Mouse (Mus musculus) embryonic facial prominence, embryonic 14.5 days (tissue): ENCODE measurements around the gene Spag5. TPM values are rescaled to one million over a fixed set of nuclear protein-coding genes. Genes with fewer than 3 reads are reported as not detected.

Experiments
- ATAC-seq: fragments of 200-750 bp; cut with Nextera tagmentation; 2 replicates; pipeline ENCODE4 v1.8.0; 2017; ENCODE audit warnings: low read depth, moderate number of reproducible peaks, moderate TSS enrichment
- DNase-seq: peaks from one replicate; pipeline ENCODE4 v3.0.0-alpha.2; 2015; ENCODE audit warnings: low spot score
- H3K27ac ChIP-seq: fragments of 300-500 bp; sonication (generic); replicated peaks from 2 replicates; pipeline ENCODE4 v1.5.1; 2014; ENCODE audit warnings: low read depth, mild to moderate bottlenecking, low read length, moderate library complexity
- H3K27me3 ChIP-seq: fragments of 300-500 bp; sonication (generic); replicated peaks from 2 replicates; pipeline ENCODE4 v1.6.1; 2014; ENCODE audit warnings: low read length; ENCODE audit not compliant: control insufficient read depth, insufficient read depth
- H3K36me3 ChIP-seq: fragments of 300-500 bp; sonication (generic); 2 replicates; pipeline ENCODE4 v1.6.1; 2014; ENCODE audit warnings: low read length, mixed read lengths; ENCODE audit not compliant: control insufficient read depth, insufficient read depth
- H3K4me1 ChIP-seq: fragments of 300-500 bp; sonication (generic); 2 replicates; pipeline ENCODE4 v1.6.1; 2014; ENCODE audit warnings: antibody characterized with exemption, low read length; ENCODE audit not compliant: control insufficient read depth, insufficient read depth
- H3K4me2 ChIP-seq: fragments of 300-500 bp; sonication (generic); 2 replicates; pipeline ENCODE4 v1.6.1; 2014; ENCODE audit warnings: low read depth, mild to moderate bottlenecking, low read length, moderate library complexity, mixed read lengths
- H3K4me3 ChIP-seq: fragments of 300-500 bp; sonication (generic); 2 replicates; pipeline ENCODE4 v1.5.1; 2014; ENCODE audit warnings: low read depth, mild to moderate bottlenecking, low read length
- H3K9ac ChIP-seq: fragments of 300-500 bp; sonication (generic); 2 replicates; pipeline ENCODE4 v1.6.1; 2014; ENCODE audit warnings: low read depth, mild to moderate bottlenecking, low read length, moderate library complexity, mixed read lengths
- H3K9me3 ChIP-seq: fragments of 300-500 bp; sonication (generic); 2 replicates; pipeline ENCODE4 v1.6.1; 2016; ENCODE audit warnings: low read length; ENCODE audit not compliant: control insufficient read depth
- WGBS: fragments of 180-500 bp; shearing (Covaris S2); extraction: QIAGEN DNeasy Blood & Tissue Kit; methylation state at CpG from one replicate; pipeline ENCODE4 v1.1.7; 2014; 5-methylcytosine and 5-hydroxymethylcytosine counted together
- polyA plus RNA-seq: library from polyadenylated mRNA; unstranded; fragments of >200 nt; fragmentation: Nextera tagmentation; extraction: Ambion mirVana; gene quantifications from 2 replicates; pipeline ENCODE4 v1.2.1, GENCODE M21; 2014

The Spag5 gene
- polyA plus RNA-seq, 1 experiment from 2014 or later: 23.8 TPM

DNA sequence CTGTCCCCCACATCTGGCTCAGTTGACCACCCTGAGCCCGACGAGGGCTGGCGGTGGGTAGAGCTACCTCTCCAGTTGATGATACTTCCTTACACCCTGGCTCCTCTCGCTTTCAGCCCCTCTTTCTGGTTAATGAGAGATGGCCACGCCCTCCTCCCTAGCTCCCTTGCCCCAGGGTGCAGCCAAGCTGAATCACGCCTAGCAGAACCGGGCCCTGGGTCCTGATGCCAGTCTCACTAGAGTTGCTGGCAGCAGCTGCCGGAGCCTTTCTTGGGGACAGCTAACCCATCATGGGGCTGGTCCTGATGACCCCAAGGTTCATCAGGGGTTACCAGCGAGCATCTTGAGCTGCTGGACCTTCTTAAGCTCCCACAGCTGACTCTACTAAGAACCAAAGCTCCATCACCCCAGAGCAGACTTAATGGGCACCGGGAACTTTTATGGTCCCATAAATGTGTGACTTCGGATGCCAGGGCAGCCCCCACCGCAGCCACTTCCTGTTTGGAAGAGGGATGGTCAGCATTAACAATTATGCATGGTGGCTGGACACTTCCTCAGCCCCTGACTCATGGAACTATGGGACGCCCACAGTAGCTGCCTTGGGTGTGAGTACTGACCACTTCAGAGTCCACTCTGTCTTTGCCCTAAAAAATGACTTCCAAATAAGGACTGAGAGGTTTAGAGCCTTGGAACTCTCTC is 62.1 kb downstream of the Spag5 start:
- Histone ChIP-seq H3K4me2 (no peak overlapping the region), H3K4me3 (no peak overlapping the region), H3K4me1 (no peaks in the 10 kb centered on the region), H3K36me3 (no peaks in the 10 kb centered on the region), H3K27me3 (no peaks in the 10 kb centered on the region), H3K9ac (no peak overlapping the region), H3K27ac (no peak overlapping the region), H3K9me3 (no peaks in the 10 kb centered on the region)
- DNase-seq (no peak), ATAC-seq (no peak)
- 74% methylated on average over 12 of the region's 13 CpGs for WGBS

DNA sequence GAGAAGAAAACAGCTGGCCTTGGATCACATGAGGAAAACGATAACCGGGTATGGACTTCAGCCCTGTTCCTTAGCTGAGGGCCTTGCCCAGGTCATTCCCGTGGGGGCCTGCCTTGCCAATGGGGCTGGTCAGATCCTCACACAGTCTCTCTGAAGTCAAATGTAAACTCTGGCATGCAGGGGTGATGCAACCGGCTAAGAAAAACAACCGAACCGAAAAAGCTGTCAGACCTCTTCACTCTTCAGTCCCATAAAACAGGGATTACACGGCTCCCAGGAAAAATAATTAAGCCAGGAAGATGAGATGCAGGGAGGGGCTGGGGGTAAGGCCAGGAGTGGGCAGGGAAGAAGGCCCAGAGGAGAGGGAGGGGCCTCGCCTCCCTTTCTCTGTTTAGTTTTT is 62.8 kb downstream of the Spag5 start:
- DNase-seq (no peak), ATAC-seq (no peak)
- WGBS: 55% methylated on average over 8 of the region's 8 CpGs
- H3K27ac ChIP-seq: no peak overlapping the region
- no peaks in the 10 kb centered on the region for H3K36me3 ChIP-seq
- no peaks in the 10 kb centered on the region for H3K4me1 ChIP-seq
- H3K4me3 ChIP-seq: no peak overlapping the region
- H3K9me3 ChIP-seq: no peaks in the 10 kb centered on the region
- H3K9ac ChIP-seq: no peak overlapping the region
- H3K4me2 ChIP-seq: no peak overlapping the region
- no peaks in the 10 kb centered on the region for H3K27me3 ChIP-seq

DNA sequence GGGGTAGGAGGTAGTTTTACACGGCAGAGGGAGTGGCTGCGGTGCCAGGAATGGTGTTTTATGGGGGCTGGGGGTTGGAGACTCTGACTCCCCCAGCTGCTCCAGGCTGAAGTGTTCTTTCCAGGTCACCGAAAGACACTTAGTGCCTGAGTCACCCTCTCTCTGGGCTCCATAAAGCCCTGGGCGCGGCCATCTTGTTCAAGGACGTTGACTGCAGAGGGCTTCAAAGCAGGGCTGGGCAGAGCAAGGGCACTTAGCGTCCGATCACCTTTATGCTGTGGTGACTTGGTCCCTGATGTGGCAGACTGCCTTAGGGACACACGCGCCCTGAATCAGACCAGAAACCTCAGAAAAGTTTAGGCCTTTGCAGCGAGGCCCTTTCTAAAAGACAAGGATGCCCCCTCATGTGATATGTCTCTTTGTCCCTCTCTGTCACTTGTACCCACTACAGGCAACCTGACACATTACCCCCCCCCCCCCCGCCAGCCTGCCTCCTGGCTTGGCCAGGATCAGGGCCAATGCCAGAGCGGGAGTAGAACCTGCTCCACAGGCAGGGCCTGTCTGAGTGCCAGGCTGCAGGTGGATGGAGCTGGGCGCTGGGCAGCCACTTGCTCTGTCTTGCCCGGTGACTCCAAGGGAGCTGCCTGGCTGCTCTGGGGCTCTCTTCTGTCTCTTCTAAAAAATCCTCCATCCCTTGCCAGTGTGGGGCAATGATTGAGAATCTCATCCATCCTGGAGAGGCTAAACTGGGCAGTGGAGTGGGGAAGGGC is 66.3 kb downstream of the Spag5 start:
- WGBS: 90% methylated on average over 13 of the region's 15 CpGs
- Histone ChIP-seq H3K36me3 (no peaks in the 10 kb centered on the region), H3K9ac (no peak overlapping the region), H3K4me3 (no peak overlapping the region), H3K27ac (no peak overlapping the region), H3K9me3 (no peaks in the 10 kb centered on the region), H3K4me1 (no peaks in the 10 kb centered on the region), H3K27me3 (no peaks in the 10 kb centered on the region), H3K4me2 (no peak overlapping the region)
- no peak for ATAC-seq
- no peak for DNase-seq

DNA sequence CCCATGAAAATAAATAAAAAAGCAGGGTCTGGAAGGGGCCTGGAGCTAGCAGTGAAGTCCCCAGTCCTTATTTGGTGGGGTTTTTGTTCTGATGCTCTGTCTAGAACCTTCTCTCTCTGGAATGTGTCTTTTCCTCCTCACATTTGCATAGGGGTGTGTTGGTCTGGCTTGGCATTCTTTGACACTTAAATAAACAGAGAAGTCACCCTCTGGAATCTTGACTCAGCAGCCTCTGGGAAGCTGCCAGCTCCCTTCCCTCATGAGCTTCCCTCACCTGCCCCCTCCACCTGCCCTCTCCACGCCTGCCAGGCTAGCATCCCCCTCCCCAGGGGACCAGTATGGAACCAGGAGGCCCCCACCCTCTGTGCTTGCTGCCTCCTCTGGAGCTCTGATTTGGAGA is 69.1 kb downstream of the Spag5 start:
- Histone ChIP-seq H3K9ac (no peak overlapping the region), H3K36me3 (no peaks in the 10 kb centered on the region)
- 43% methylated on average over 1 of the region's 1 CpGs for WGBS

DNA sequence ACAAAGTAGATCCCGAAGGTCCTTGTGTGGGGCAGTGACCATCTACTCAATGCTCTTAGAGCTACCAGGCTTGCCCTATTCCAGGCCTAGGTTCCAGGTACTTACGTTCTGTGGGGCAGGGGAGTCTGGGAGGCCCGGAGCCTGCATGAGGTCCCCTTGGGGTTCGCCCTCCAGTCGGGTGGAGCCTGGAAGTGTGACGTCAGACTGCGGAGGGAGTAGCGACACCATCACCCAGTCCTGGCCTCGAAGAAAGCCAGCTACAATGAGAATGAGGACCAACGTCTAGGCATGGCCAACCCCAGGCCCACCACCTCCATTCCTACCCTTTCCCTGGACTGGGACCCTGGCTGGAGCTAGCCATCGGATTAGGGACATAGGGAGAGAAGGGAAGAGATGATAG is 70.4 kb downstream of the Spag5 start:
- H3K27ac ChIP-seq: no peak overlapping the region
- H3K4me2 ChIP-seq: no peak overlapping the region
- no peaks in the 10 kb centered on the region for H3K9me3 ChIP-seq
- no peak overlapping the region for H3K4me3 ChIP-seq
- 93% methylated on average over 11 of the region's 11 CpGs for WGBS
- H3K9ac ChIP-seq: no peak overlapping the region
- ATAC-seq: no peak
- no peaks in the 10 kb centered on the region for H3K36me3 ChIP-seq
- H3K4me1 ChIP-seq: no peaks in the 10 kb centered on the region
- DNase-seq: no peak
- no peaks in the 10 kb centered on the region for H3K27me3 ChIP-seq

More for the DNA sequence above, 69.1 kb downstream of the Spag5 start:
- Histone ChIP-seq H3K4me2 (no peak overlapping the region), H3K27me3 (no peaks in the 10 kb centered on the region), H3K9me3 (no peaks in the 10 kb centered on the region), H3K4me1 (no peaks in the 10 kb centered on the region), H3K4me3 (no peak overlapping the region), H3K27ac (no peak overlapping the region)
- DNase-seq (no peak), ATAC-seq (no peak)

Other genes starting within 250 kb of the Spag5 start
- gene Eral1, start 221.1 kb upstream of the Spag5 start, polyA plus RNA-seq: 30.9 and 32.4 TPM in 2 replicates
- 15.9 and 16.3 TPM in 2 replicates for gene Fam222b, start 206.9 kb upstream of the Spag5 start, polyA plus RNA-seq
- gene Traf4, start 135.9 kb upstream of the Spag5 start, polyA plus RNA-seq: 52.4 and 60.8 TPM in 2 replicates
- gene Nek8, start 124.9 kb upstream of the Spag5 start, polyA plus RNA-seq: 10.8 and 12.6 TPM in 2 replicates
- gene Tlcd1, start 124.8 kb upstream of the Spag5 start, polyA plus RNA-seq: 22.2 and 23.8 TPM in 2 replicates
- 1,626 and 1,746 TPM in 2 replicates for gene Rpl23a, start 117.9 kb upstream of the Spag5 start, polyA plus RNA-seq
- 136 and 156 TPM in 2 replicates for gene Rab34, start 113.1 kb upstream of the Spag5 start, polyA plus RNA-seq
- 2.4 and 2.7 TPM in 2 replicates for gene Proca1, start 108.1 kb upstream of the Spag5 start, polyA plus RNA-seq
- 93.1 and 103 TPM in 2 replicates for gene Sdf2, start 55.8 kb upstream of the Spag5 start, polyA plus RNA-seq
- gene Supt6, start 55.5 kb upstream of the Spag5 start, polyA plus RNA-seq: 26.6 and 28.7 TPM in 2 replicates
- 73.6 and 78.9 TPM in 2 replicates for gene 2610507B11Rik, start 39.8 kb upstream of the Spag5 start, polyA plus RNA-seq
- gene BC030499, start 10.7 kb upstream of the Spag5 start, polyA plus RNA-seq: 0.11 and 0.31 TPM in 2 replicates
- 20.4 and 24.1 TPM in 2 replicates for gene Aldoc, start 21.4 kb downstream of the Spag5 start, polyA plus RNA-seq
- 72.3 and 82.1 TPM in 2 replicates for gene Pigs, start 26.9 kb downstream of the Spag5 start, polyA plus RNA-seq
- 39.9 and 46.1 TPM in 2 replicates for gene Unc119, start 42.0 kb downstream of the Spag5 start, polyA plus RNA-seq
- gene Foxn1, start 85.0 kb downstream of the Spag5 start, polyA plus RNA-seq: 1.4 and 1.6 TPM in 2 replicates
- not detected in 2 replicates for gene Slc13a2, start 120.7 kb downstream of the Spag5 start, polyA plus RNA-seq
- 12.6 and 14.8 TPM in 2 replicates for gene Slc46a1, start 164.2 kb downstream of the Spag5 start, polyA plus RNA-seq
- 3.9 and 4.0 TPM in 2 replicates for gene Sarm1, start 196.2 kb downstream of the Spag5 start, polyA plus RNA-seq
- gene Vtn, start 197.6 kb downstream of the Spag5 start, polyA plus RNA-seq: 9.9 and 11.3 TPM in 2 replicates
- 0.17 TPM in 1 of 2 replicates, not detected in the other for gene Sebox, start 201.9 kb downstream of the Spag5 start, polyA plus RNA-seq
- gene Tmem199, start 210.6 kb downstream of the Spag5 start, polyA plus RNA-seq: 39.0 and 39.8 TPM in 2 replicates
- gene Poldip2, start 210.7 kb downstream of the Spag5 start, polyA plus RNA-seq: 152 and 156 TPM in 2 replicates
- 76.0 and 83.0 TPM in 2 replicates for gene Tnfaip1, start 234.8 kb downstream of the Spag5 start, polyA plus RNA-seq
- gene Ift20, start 234.8 kb downstream of the Spag5 start, polyA plus RNA-seq: 172 and 178 TPM in 2 replicates
- 86.9 and 88.2 TPM in 2 replicates for gene Tmem97, start 249.2 kb downstream of the Spag5 start, polyA plus RNA-seq